Mouse (Mus musculus) liver, embryonic 11.5 days (tissue): Measurements from ENCODE around the gene Npas4. TPM values are rescaled to one million over a fixed set of nuclear protein-coding genes. Genes with fewer than 3 reads are reported as not detected.

Experiments used
- ATAC-seq: fragments of 200-750 bp; cut with Nextera tagmentation; replicated peaks from 2 replicates; pipeline ENCODE4 v1.8.0; 2017; ENCODE audit warnings: moderate number of reproducible peaks, mild to moderate bottlenecking, moderate TSS enrichment, moderate library complexity; ENCODE audit not compliant: low FRiP score
- DNase-seq: peaks from one replicate; pipeline ENCODE4 v3.0.0-alpha.2; 2017; ENCODE audit warnings: low spot score
- H3K27ac ChIP-seq: fragments of 300-500 bp; sonication (generic); 2 replicates; pipeline ENCODE4 v1.5.1; 2014; ENCODE audit warnings: mild to moderate bottlenecking, low read depth, low read length, control low read depth
- H3K27me3 ChIP-seq: fragments of 300-500 bp; sonication (generic); replicated peaks from 2 replicates; pipeline ENCODE4 v1.6.1; 2014; ENCODE audit warnings: low read length, mixed read lengths; ENCODE audit not compliant: control insufficient read depth, insufficient read depth
- H3K36me3 ChIP-seq: fragments of 300-500 bp; sonication (generic); 2 replicates; pipeline ENCODE4 v1.6.1; 2014; ENCODE audit warnings: mild to moderate bottlenecking, low read length, moderate library complexity, mixed read lengths; ENCODE audit not compliant: control insufficient read depth, insufficient read depth
- H3K4me1 ChIP-seq: fragments of 300-500 bp; sonication (generic); replicated peaks from 2 replicates; pipeline ENCODE4 v1.6.1; 2014; ENCODE audit warnings: low read length, mixed read lengths; ENCODE audit not compliant: control insufficient read depth, insufficient read depth
- H3K4me2 ChIP-seq: fragments of 300-500 bp; sonication (generic); 2 replicates; pipeline ENCODE4 v1.6.1; 2014; ENCODE audit warnings: mild to moderate bottlenecking, control low read depth, moderate library complexity
- H3K4me3 ChIP-seq: fragments of 300-500 bp; sonication (generic); 2 replicates; pipeline ENCODE4 v1.5.1; 2014; ENCODE audit warnings: low read depth, low read length, control low read depth
- H3K9ac ChIP-seq: fragments of 300-500 bp; sonication (generic); 2 replicates; pipeline ENCODE4 v1.6.1; 2014; ENCODE audit warnings: low read depth, low read length, control low read depth
- H3K9me3 ChIP-seq: fragments of 300-500 bp; sonication (generic); 2 replicates; pipeline ENCODE4 v1.6.1; 2016; ENCODE audit warnings: low read length, inconsistent platforms, mixed read lengths; ENCODE audit not compliant: control insufficient read depth
- WGBS: fragments of 180-500 bp; shearing (Covaris S2); extraction: QIAGEN DNeasy Blood & Tissue Kit; methylation state at CpG from one replicate; pipeline ENCODE4 v1.1.7; 2014; 5-methylcytosine and 5-hydroxymethylcytosine counted together
- polyA plus RNA-seq: library from polyadenylated mRNA; unstranded; fragments of >200 nt; fragmentation: Nextera tagmentation; extraction: Ambion mirVana; gene quantifications from 2 replicates; pipeline ENCODE4 v1.2.1, GENCODE M21; 2014

Npas4 gene
- polyA plus RNA-seq, 1 experiment from 2014 or later, result 0.04 TPM

GRCm38 (mm10) chr19:5023621-5024479 is 33.7 kb upstream of the Npas4 start, which contains the start of gene Slc29a2:
TSS of gene Slc29a2 (plus strand) at chr19:5023860.
- Histone ChIP-seq H3K9me3 (no peaks in the 10 kb centered on the region), H3K4me1 (peaks cover 4% of the 10 kb centered on the region; the same call in 1 of the 2 replicates), H3K4me2 (peak within 1 kb of the TSS; percentile 88), H3K27ac (peak within 1 kb of the TSS; percentile 72), H3K4me3 (peak within 1 kb of the TSS; percentile 72), H3K36me3 (no peaks in the 10 kb centered on the region; the same call in 1 of the 2 replicates), H3K27me3 (no peaks in the 10 kb centered on the region), H3K9ac (peak within 1 kb of the TSS; percentile 70)
- WGBS, result under 1% methylated on average over 62 of the region's 62 CpGs
- DNase-seq (peak; percentile 92), ATAC-seq (peak; percentile 94)

GRCm38 (mm10) chr19:5021416-5021815 is 31.3 kb upstream of the Npas4 start:
- H3K4me1 ChIP-seq, result peaks cover 4% of the 10 kb centered on the region; the same call in 1 of the 2 replicates

GRCm38 (mm10) chr19:5018191-5018590 is 28.1 kb upstream of the Npas4 start:
- Histone ChIP-seq H3K9ac (no peak overlapping the region), H3K9me3 (no peaks in the 10 kb centered on the region), H3K27me3 (no peaks in the 10 kb centered on the region), H3K4me1 (no peaks in the 10 kb centered on the region), H3K27ac (no peak overlapping the region), H3K36me3 (no peaks in the 10 kb centered on the region), H3K4me2 (no peak overlapping the region), H3K4me3 (no peak overlapping the region)
- WGBS, result 87% methylated on average over 3 of the region's 3 CpGs
- no peak for DNase-seq
- ATAC-seq, result no peak

More at GRCm38 (mm10) chr19:5021416-5021815, 31.3 kb upstream of the Npas4 start:
- DNase-seq (no peak), ATAC-seq (no peak)
- Histone ChIP-seq H3K27me3 (no peaks in the 10 kb centered on the region), H3K9me3 (no peaks in the 10 kb centered on the region), H3K36me3 (no peaks in the 10 kb centered on the region; the same call in 1 of the 2 replicates), H3K4me3 (no peak overlapping the region), H3K27ac (no peak overlapping the region), H3K4me2 (no peak overlapping the region), H3K9ac (no peak overlapping the region)
- WGBS, result 77% methylated on average over 2 of the region's 2 CpGs

- Histone ChIP-seq H3K27me3 (no peaks in the 10 kb centered on the region), H3K27ac (no peak overlapping the region), H3K9me3 (no peaks in the 10 kb centered on the region), H3K4me1 (no peaks in the 10 kb centered on the region), H3K4me2 (no peak overlapping the region), H3K36me3 (no peaks in the 10 kb centered on the region), H3K9ac (no peak overlapping the region), H3K4me3 (no peak overlapping the region)
- DNase-seq (no peak), ATAC-seq (no peak)
- 82% methylated on average over 4 of the region's 4 CpGs for WGBS
Measured at GRCm38 (mm10) chr19:5017611-5018010, 27.5 kb upstream of the Npas4 start.

GRCm38 (mm10) chr19:5016782-5017181 is 26.7 kb upstream of the Npas4 start:
- DNase-seq (peak; percentile 63), ATAC-seq (no peak)
- Histone ChIP-seq H3K9me3 (no peaks in the 10 kb centered on the region), H3K27ac (no peak overlapping the region), H3K4me2 (peak overlapping the region; percentile 28; the same call in 1 of the 2 replicates), H3K9ac (no peak overlapping the region), H3K36me3 (no peaks in the 10 kb centered on the region), H3K4me1 (no peaks in the 10 kb centered on the region), H3K4me3 (no peak overlapping the region), H3K27me3 (no peaks in the 10 kb centered on the region)
- 17% methylated on average over 12 of the region's 12 CpGs for WGBS

GRCm38 (mm10) chr19:5016221-5016742 is 26.2 kb upstream of the Npas4 start:
- DNase-seq (no peak), ATAC-seq (no peak)
- H3K4me3 ChIP-seq, result no peak overlapping the region
- H3K27ac ChIP-seq, result no peak overlapping the region
- no peaks in the 10 kb centered on the region for H3K27me3 ChIP-seq
- H3K4me2 ChIP-seq, result peak overlapping the region; percentile 28; the same call in 1 of the 2 replicates
- 40% methylated on average over 10 of the region's 10 CpGs for WGBS
- H3K9ac ChIP-seq, result no peak overlapping the region
- no peaks in the 10 kb centered on the region for H3K9me3 ChIP-seq
- H3K36me3 ChIP-seq, result no peaks in the 10 kb centered on the region
- H3K4me1 ChIP-seq, result no peaks in the 10 kb centered on the region

- no peak for ATAC-seq
- no peak for DNase-seq
- no peaks in the 10 kb centered on the region for H3K4me1 ChIP-seq
- H3K27me3 ChIP-seq, result no peaks in the 10 kb centered on the region
- H3K27ac ChIP-seq, result no peak overlapping the region
- H3K4me2 ChIP-seq, result no peak overlapping the region
- no peaks in the 10 kb centered on the region for H3K9me3 ChIP-seq
- no peak overlapping the region for H3K9ac ChIP-seq
- no peaks in the 10 kb centered on the region for H3K36me3 ChIP-seq
- WGBS, result 16% methylated on average over 8 of the region's 8 CpGs
- H3K4me3 ChIP-seq, result no peak overlapping the region
Measured at GRCm38 (mm10) chr19:5014961-5015398, 24.9 kb upstream of the Npas4 start.

- no peak for ATAC-seq
- no peaks in the 10 kb centered on the region for H3K4me1 ChIP-seq
- WGBS, result 51% methylated on average over 8 of the region's 8 CpGs
- DNase-seq, result no peak
- H3K36me3 ChIP-seq, result no peaks in the 10 kb centered on the region
- no peaks in the 10 kb centered on the region for H3K9me3 ChIP-seq
- H3K4me2 ChIP-seq, result no peak overlapping the region
- no peak overlapping the region for H3K27ac ChIP-seq
- no peak overlapping the region for H3K9ac ChIP-seq
- H3K4me3 ChIP-seq, result no peak overlapping the region
- H3K27me3 ChIP-seq, result no peaks in the 10 kb centered on the region
Measured at GRCm38 (mm10) chr19:5013138-5013537, 23.0 kb upstream of the Npas4 start.
